Mouse (Mus musculus) myocyte (in vitro differentiated cells): ENCODE data around the gene Myo9b. TPM values are rescaled to one million over a fixed set of nuclear protein-coding genes. Genes with fewer than 3 reads are reported as not detected.
"Not testable (repeated sequence)": the region's sequence is repeated elsewhere in the genome, so short reads cannot be mapped to it uniquely, and the experiment has no call there.

Source experiments
- H3K27me3 ChIP-seq: one replicate; pipeline ENCODE4 v1.6.1; 2011; ENCODE audit not compliant: control insufficient read depth, insufficient read depth, insufficient read length
- H3K36me3 ChIP-seq: one replicate; pipeline ENCODE4 v1.6.1; 2011; ENCODE audit not compliant: control insufficient read depth, insufficient read depth
- H3K4me2 ChIP-seq: one replicate; pipeline ENCODE4 v1.6.1; 2011; ENCODE audit warnings: low read depth, control low read depth
- H3K4me3 ChIP-seq: one replicate; pipeline ENCODE4 v1.5.1; 2011; ENCODE audit warnings: mild to moderate bottlenecking, control low read depth, moderate library complexity
- H3K79me2 ChIP-seq: one replicate; pipeline ENCODE4 v1.6.1; 2011; ENCODE audit not compliant: control insufficient read depth, insufficient read depth
- H3ac ChIP-seq: one replicate; pipeline ENCODE4 v1.6.1; 2011; ENCODE audit not compliant: control insufficient read depth, insufficient read length
- CEBPB ChIP-seq: IDR thresholded peaks from 2 replicates; pipeline ENCODE4 v1.6.1; 2011; ENCODE audit warnings: mild to moderate bottlenecking, moderate library complexity; ENCODE audit not compliant: poor library complexity, insufficient read depth, severe bottlenecking
- E2F4 ChIP-seq: IDR thresholded peaks from one replicate; pipeline ENCODE4 v1.6.1; 2011; ENCODE audit warnings: mild to moderate bottlenecking, control low read depth, moderate library complexity; ENCODE audit not compliant: insufficient read depth
- MAX ChIP-seq: IDR thresholded peaks from one replicate; pipeline ENCODE4 v1.6.1; 2011; ENCODE audit warnings: low read depth, mild to moderate bottlenecking, control low read depth
- MYOD1 ChIP-seq, 3 experiments: IDR thresholded peaks; one replicate each; pipeline ENCODE4 v1.6.1; 2011; ENCODE audit warnings: control low read depth in 2 of 3, low read depth in 2 of 3, mild to moderate bottlenecking in 2 of 3, moderate library complexity in 1 of 3; ENCODE audit not compliant: insufficient read length in 2 of 3, control insufficient read depth in 1 of 3
- MYOG ChIP-seq, 3 experiments: IDR thresholded peaks; one replicate each; pipeline ENCODE4 v1.6.1; 2011; ENCODE audit warnings: control low read depth in 2 of 3, low read depth in 2 of 3, mild to moderate bottlenecking in 2 of 3; ENCODE audit not compliant: insufficient read length in 2 of 3, control insufficient read depth in 1 of 3, insufficient read depth in 1 of 3
- POLR2A ChIP-seq: IDR thresholded peaks from one replicate; pipeline ENCODE4 v1.6.1; 2011; ENCODE audit warnings: low read depth, mild to moderate bottlenecking, control low read depth, moderate library complexity; ENCODE audit not compliant: insufficient read length
- POLR2AphosphoS2 ChIP-seq: IDR thresholded peaks from one replicate; pipeline ENCODE4 v1.6.1; 2011; ENCODE audit warnings: low read depth, control low read depth; ENCODE audit not compliant: insufficient read length
- REST ChIP-seq: IDR thresholded peaks from one replicate; pipeline ENCODE4 v1.6.1; 2011; ENCODE audit warnings: mild to moderate bottlenecking, control low read depth, moderate library complexity; ENCODE audit not compliant: insufficient read depth, insufficient read length
- SRF ChIP-seq: IDR thresholded peaks from one replicate; pipeline ENCODE4 v1.6.1; 2011; ENCODE audit warnings: low read depth; ENCODE audit not compliant: control insufficient read depth, insufficient read length
- TCF12 ChIP-seq: IDR thresholded peaks from one replicate; pipeline ENCODE4 v1.6.1; 2011; ENCODE audit warnings: mild to moderate bottlenecking, control low read depth; ENCODE audit not compliant: poor library complexity, insufficient read depth, severe bottlenecking
- TCF3 ChIP-seq: IDR thresholded peaks from one replicate; pipeline ENCODE4 v1.6.1; 2011; ENCODE audit warnings: low read depth, control low read depth; ENCODE audit not compliant: insufficient read length
- USF1 ChIP-seq: IDR thresholded peaks from one replicate; pipeline ENCODE4 v1.6.1; 2011; ENCODE audit warnings: low read depth, mild to moderate bottlenecking, control low read depth, moderate library complexity
- polyA plus RNA-seq: library from polyadenylated mRNA; unstranded; fragments of >200 nt; fragmentation: generic; extraction: Trizol; gene quantifications from one replicate; pipeline ENCODE4 v1.2.1, GENCODE M21; 2012; ENCODE audit warnings: missing spikeins

The Myo9b gene
- polyA plus RNA-seq, 1 experiment, result 39.6 TPM

GRCm38 (mm10) chr8:71288441-71288949 lies 16.0 kb downstream of the Myo9b start:
- Histone ChIP-seq H3ac (no peak overlapping the region), H3K4me2 (no peak overlapping the region), H3K4me3 (no peak overlapping the region), H3K36me3 (peaks cover 6% of the 10 kb centered on the region), H3K27me3 (no peaks in the 10 kb centered on the region), H3K79me2 (peaks cover 77% of the 10 kb centered on the region)
- TF ChIP-seq MYOD1 (IDR thresholded peaks at IDR 0.05; ENCODE audit: control insufficient read depth in 1 of 3, insufficient read length in 2 of 3, low read depth in 2 of 3) (no peak), USF1 (no peak), CEBPB (no peak), SRF (no peak), TCF3 (no peak), E2F4 (no peak), TCF12 (no peak), POLR2AphosphoS2 (no peak), MAX (no peak), POLR2A (no peak), MYOG (IDR thresholded peaks at IDR 0.05; ENCODE audit: control insufficient read depth in 1 of 3, insufficient read depth in 1 of 3, insufficient read length in 2 of 3, low read depth in 2 of 3) (no peak), REST (no peak)

GRCm38 (mm10) chr8:71289098-71289497 lies 16.6 kb downstream of the Myo9b start:
- H3K27me3 ChIP-seq, result no peaks in the 10 kb centered on the region
- peaks cover 6% of the 10 kb centered on the region for H3K36me3 ChIP-seq
- no peak overlapping the region for H3K4me3 ChIP-seq
- TF ChIP-seq MYOG (IDR thresholded peaks at IDR 0.05; ENCODE audit: control insufficient read depth in 1 of 3, insufficient read depth in 1 of 3, insufficient read length in 2 of 3, low read depth in 2 of 3), result no peak
- TF ChIP-seq SRF, result no peak
- no peak for TF ChIP-seq POLR2AphosphoS2
- no peak for TF ChIP-seq E2F4
- no peak for TF ChIP-seq POLR2A
- TF ChIP-seq USF1, result no peak
- no peak for TF ChIP-seq REST
- no peak for TF ChIP-seq TCF12
- peaks cover 71% of the 10 kb centered on the region for H3K79me2 ChIP-seq
- no peak overlapping the region for H3ac ChIP-seq
- H3K4me2 ChIP-seq, result no peak overlapping the region

- H3K79me2 ChIP-seq, result peaks cover 60% of the 10 kb centered on the region
- H3ac ChIP-seq, result no peak overlapping the region
- no peak overlapping the region for H3K4me2 ChIP-seq
- no peak overlapping the region for H3K4me3 ChIP-seq
- no peak for TF ChIP-seq SRF
- no peak for TF ChIP-seq E2F4
- no peaks in the 10 kb centered on the region for H3K27me3 ChIP-seq
- H3K36me3 ChIP-seq, result peaks cover 4% of the 10 kb centered on the region
Measured at GRCm38 (mm10) chr8:71290211-71290610, 17.7 kb downstream of the Myo9b start.

GRCm38 (mm10) chr8:71290911-71291310 lies 18.4 kb downstream of the Myo9b start:
- Histone ChIP-seq H3K4me3 (no peak overlapping the region), H3K27me3 (no peaks in the 10 kb centered on the region), H3K79me2 (peaks cover 53% of the 10 kb centered on the region), H3ac (no peak overlapping the region), H3K4me2 (no peak overlapping the region), H3K36me3 (peaks cover 4% of the 10 kb centered on the region)
- TF ChIP-seq CEBPB (no peak), TCF3 (no peak), POLR2A (no peak), MYOG (IDR thresholded peaks at IDR 0.05; ENCODE audit: control insufficient read depth in 1 of 3, insufficient read depth in 1 of 3, insufficient read length in 2 of 3, low read depth in 2 of 3) (no peak), POLR2AphosphoS2 (no peak), SRF (no peak), REST (no peak), MYOD1 (IDR thresholded peaks at IDR 0.05; ENCODE audit: control insufficient read depth in 1 of 3, insufficient read length in 2 of 3, low read depth in 2 of 3) (no peak), USF1 (no peak)

- Histone ChIP-seq H3K79me2 (peaks cover 51% of the 10 kb centered on the region), H3K4me3 (no peak overlapping the region), H3ac (no peak overlapping the region), H3K27me3 (no peaks in the 10 kb centered on the region), H3K36me3 (peaks cover 4% of the 10 kb centered on the region), H3K4me2 (no peak overlapping the region)
- TF ChIP-seq TCF12 (no peak), MAX (no peak), CEBPB (no peak), REST (no peak), MYOD1 (IDR thresholded peaks at IDR 0.05; ENCODE audit: control insufficient read depth in 1 of 3, insufficient read length in 2 of 3, low read depth in 2 of 3) (no peak), E2F4 (no peak), POLR2A (no peak), USF1 (no peak), MYOG (IDR thresholded peaks at IDR 0.05; ENCODE audit: control insufficient read depth in 1 of 3, insufficient read depth in 1 of 3, insufficient read length in 2 of 3, low read depth in 2 of 3) (no peak), TCF3 (no peak), POLR2AphosphoS2 (no peak), SRF (no peak)
Measured at GRCm38 (mm10) chr8:71291351-71291750, 18.8 kb downstream of the Myo9b start.

GRCm38 (mm10) chr8:71293930-71294329 lies 21.4 kb downstream of the Myo9b start:
- not testable (repeated sequence) for H3K4me2 ChIP-seq, H3ac ChIP-seq, H3K36me3 ChIP-seq, H3K4me3 ChIP-seq, H3K27me3 ChIP-seq
- peaks cover 41% of the 10 kb centered on the region for H3K79me2 ChIP-seq
